Mouse (Mus musculus): ENCODE measurements around the gene 0610010K14Rik. TPM values are rescaled to one million over a fixed set of nuclear protein-coding genes. Genes with fewer than 3 reads are reported as not detected.

The 0610010K14Rik gene
- total and polyA plus RNA-seq, 2 experiments, result 6.5 to 34.0 TPM

DNA sequence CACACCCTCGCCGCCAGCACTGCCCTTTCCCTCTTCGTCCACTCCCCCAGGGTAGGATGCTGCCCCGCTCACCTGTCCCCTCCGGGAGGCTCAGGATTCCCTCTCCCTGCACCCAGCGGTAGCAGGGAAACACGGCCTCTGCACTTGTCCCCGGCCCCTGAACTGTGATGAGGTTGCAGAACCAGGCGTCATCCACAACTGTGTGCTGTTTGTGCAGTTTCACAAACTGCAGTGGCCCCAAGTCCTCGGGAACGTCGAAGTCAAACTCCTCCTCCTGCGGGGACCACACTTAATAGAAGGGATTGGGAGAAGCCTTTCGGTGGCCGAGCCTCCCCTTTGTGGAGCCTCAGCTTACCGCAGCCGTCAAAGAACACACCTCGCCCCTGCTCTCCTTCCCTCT, 16.6 kb upstream of the 0610010K14Rik start:
- H3K36me3 ChIP-seq (ENCODE audit: control insufficient read depth, insufficient read depth, low read length), result no peaks in the 10 kb centered on the region
- DNase-seq (ENCODE audit: extremely low read depth, low read depth, low spot score), result no peak
- H3K27me3 ChIP-seq (ENCODE audit: control insufficient read depth, insufficient read depth, low read length), result peaks cover 6% of the 10 kb centered on the region; the same call in 1 of the 2 replicates
- 10% methylated on average over 18 of the region's 18 CpGs for WGBS
- H3K27ac ChIP-seq (replicated peaks; ENCODE audit: insufficient read depth, low read depth, low read length), result no peak overlapping the region
- H3K4me3 ChIP-seq (ENCODE audit: insufficient read depth, low read depth, low read length), result peak overlapping the region; percentile 0; the same call in 1 of the 2 replicates
- no peaks in the 10 kb centered on the region for H3K79me2 ChIP-seq (ENCODE audit: control insufficient read depth, insufficient read depth, low read length)
- TF ChIP-seq POLR2A (IDR thresholded peaks at IDR 0.05; ENCODE audit: extremely low read depth, insufficient read depth, low read length) (no peak), CTCF (IDR thresholded peaks at IDR 0.05; ENCODE audit: low read depth, low read length) (no peak)
- no peaks in the 10 kb centered on the region for H3K4me1 ChIP-seq (ENCODE audit: control insufficient read depth, insufficient read depth, low read length)
- no peak overlapping the region for H3K9ac ChIP-seq (ENCODE audit: low read depth, low read length)

GRCm38 (mm10) chr11:70251853-70252252, 14.1 kb upstream of the 0610010K14Rik start:
- no peak for DNase-seq (ENCODE audit: extremely low read depth, low read depth, low spot score)
- Histone ChIP-seq H3K9ac (ENCODE audit: low read depth, low read length) (no peak overlapping the region), H3K27me3 (ENCODE audit: control insufficient read depth, insufficient read depth, low read length) (peaks cover 5% of the 10 kb centered on the region; the same call in 1 of the 2 replicates), H3K4me1 (ENCODE audit: control insufficient read depth, insufficient read depth, low read length) (no peaks in the 10 kb centered on the region), H3K36me3 (ENCODE audit: control insufficient read depth, insufficient read depth, low read length) (no peaks in the 10 kb centered on the region), H3K79me2 (ENCODE audit: control insufficient read depth, insufficient read depth, low read length) (no peaks in the 10 kb centered on the region), H3K27ac (replicated peaks; ENCODE audit: insufficient read depth, low read depth, low read length) (0 out of 2 replicates have a peak overlapping the region, but pooled peaks have one; percentile 3), H3K4me3 (ENCODE audit: insufficient read depth, low read depth, low read length) (no peak overlapping the region)
- 70% methylated on average over 8 of the region's 8 CpGs for WGBS
- TF ChIP-seq POLR2A (IDR thresholded peaks at IDR 0.05; ENCODE audit: extremely low read depth, insufficient read depth, low read length) (no peak), CTCF (IDR thresholded peaks at IDR 0.05; ENCODE audit: low read depth, low read length) (no peak)

DNA sequence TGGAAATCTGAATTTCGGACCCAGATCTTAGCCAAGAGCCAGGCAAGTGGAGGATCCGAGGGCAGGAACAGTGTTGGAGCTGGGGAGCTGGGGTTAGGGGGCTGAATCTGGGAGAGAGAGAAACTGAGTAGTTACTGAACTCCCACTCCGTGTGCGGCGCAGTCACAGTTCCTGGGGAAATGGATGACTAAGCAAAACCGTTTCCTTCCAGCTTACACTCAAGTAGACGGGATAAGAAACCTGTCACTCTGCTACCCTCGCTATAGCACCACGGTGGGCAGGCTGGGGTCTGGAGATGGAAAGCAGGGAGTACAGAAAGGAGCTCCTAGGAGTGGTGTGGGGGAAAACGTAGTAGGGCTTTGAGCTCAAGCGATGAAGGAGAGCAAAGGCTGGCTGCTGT, 12.4 kb upstream of the 0610010K14Rik start:
- no peak overlapping the region for H3K4me3 ChIP-seq (ENCODE audit: insufficient read depth, low read depth, low read length)
- H3K27ac ChIP-seq (replicated peaks; ENCODE audit: insufficient read depth, low read depth, low read length), result no peak overlapping the region
- no peak for TF ChIP-seq CTCF (IDR thresholded peaks at IDR 0.05; ENCODE audit: low read depth, low read length)
- no peak for TF ChIP-seq POLR2A (IDR thresholded peaks at IDR 0.05; ENCODE audit: extremely low read depth, insufficient read depth, low read length)
- no peaks in the 10 kb centered on the region for H3K4me1 ChIP-seq (ENCODE audit: control insufficient read depth, insufficient read depth, low read length)
- H3K27me3 ChIP-seq (ENCODE audit: control insufficient read depth, insufficient read depth, low read length), result peaks cover 5% of the 10 kb centered on the region; the same call in 1 of the 2 replicates
- H3K79me2 ChIP-seq (ENCODE audit: control insufficient read depth, insufficient read depth, low read length), result no peaks in the 10 kb centered on the region
- no peaks in the 10 kb centered on the region for H3K36me3 ChIP-seq (ENCODE audit: control insufficient read depth, insufficient read depth, low read length)
- no peak overlapping the region for H3K9ac ChIP-seq (ENCODE audit: low read depth, low read length)
- 63% methylated on average over 11 of the region's 11 CpGs for WGBS
- no peak for DNase-seq (ENCODE audit: extremely low read depth, low read depth, low spot score)

DNA sequence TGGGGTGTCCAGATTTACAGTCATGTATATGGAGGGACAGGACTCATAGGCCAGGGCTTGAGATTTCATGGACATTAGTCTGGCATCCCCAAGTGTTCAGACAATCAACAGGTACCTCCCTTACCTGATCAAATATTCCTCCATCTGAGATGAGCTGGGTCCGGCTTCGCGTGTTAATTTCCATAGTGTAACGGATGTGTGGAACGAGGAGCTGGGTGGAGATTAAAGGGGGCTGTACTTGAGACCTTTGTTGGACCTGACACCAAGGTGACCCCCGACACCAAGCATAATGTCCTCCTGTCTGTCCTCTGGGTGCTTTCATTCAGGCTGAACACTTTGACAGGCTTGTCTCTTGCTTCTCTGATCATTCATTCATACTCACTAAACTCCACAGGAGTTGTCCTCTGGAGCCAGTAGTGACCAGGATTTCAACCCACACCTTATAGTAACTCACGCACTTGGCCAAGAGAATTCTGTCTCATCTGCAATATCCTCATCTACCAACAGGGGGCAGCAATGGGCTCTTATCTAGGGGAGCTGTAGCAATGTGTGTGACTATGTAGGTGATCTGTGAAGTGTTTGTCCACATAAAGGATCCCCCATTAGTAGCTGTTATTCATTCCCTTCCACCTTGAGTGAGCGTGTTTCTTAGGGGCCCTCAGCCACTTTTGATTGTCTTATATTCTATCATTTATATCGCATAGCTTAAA, 9.6 kb upstream of the 0610010K14Rik start:
- Histone ChIP-seq H3K27ac (replicated peaks; ENCODE audit: insufficient read depth, low read depth, low read length) (no peak overlapping the region), H3K4me1 (ENCODE audit: control insufficient read depth, insufficient read depth, low read length) (no peaks in the 10 kb centered on the region), H3K36me3 (ENCODE audit: control insufficient read depth, insufficient read depth, low read length) (no peaks in the 10 kb centered on the region), H3K27me3 (ENCODE audit: control insufficient read depth, insufficient read depth, low read length) (no peaks in the 10 kb centered on the region), H3K9ac (ENCODE audit: low read depth, low read length) (no peak overlapping the region), H3K4me3 (ENCODE audit: insufficient read depth, low read depth, low read length) (no peak overlapping the region), H3K79me2 (ENCODE audit: control insufficient read depth, insufficient read depth, low read length) (no peaks in the 10 kb centered on the region)
- 45% methylated on average over 9 of the region's 9 CpGs for WGBS
- peak; percentile 48 for DNase-seq (ENCODE audit: extremely low read depth, low read depth, low spot score)
- TF ChIP-seq POLR2A (IDR thresholded peaks at IDR 0.05; ENCODE audit: extremely low read depth, insufficient read depth, low read length) (no peak), CTCF (IDR thresholded peaks at IDR 0.05; ENCODE audit: low read depth, low read length) (peak; percentile 56)

- 80% methylated on average over 11 of the region's 11 CpGs for WGBS
- no peak overlapping the region for H3K27ac ChIP-seq (replicated peaks; ENCODE audit: insufficient read depth, low read depth, low read length)
These were observed 4.9 kb upstream of the 0610010K14Rik start for GRCm38 (mm10) chr11:70242591-70242990.

More at GRCm38 (mm10) chr11:70242591-70242990, 4.9 kb upstream of the 0610010K14Rik start:
- H3K4me3 ChIP-seq (ENCODE audit: insufficient read depth, low read depth, low read length), result no peak overlapping the region
- H3K27me3 ChIP-seq (ENCODE audit: control insufficient read depth, insufficient read depth, low read length), result no peaks in the 10 kb centered on the region
- H3K79me2 ChIP-seq (ENCODE audit: control insufficient read depth, insufficient read depth, low read length), result peaks cover 3% of the 10 kb centered on the region; the same call in 1 of the 2 replicates
- H3K36me3 ChIP-seq (ENCODE audit: control insufficient read depth, insufficient read depth, low read length), result no peaks in the 10 kb centered on the region
- no peak overlapping the region for H3K9ac ChIP-seq (ENCODE audit: low read depth, low read length)
- no peak for DNase-seq (ENCODE audit: extremely low read depth, low read depth, low spot score)
- TF ChIP-seq CTCF (IDR thresholded peaks at IDR 0.05; ENCODE audit: low read depth, low read length) (no peak), POLR2A (IDR thresholded peaks at IDR 0.05; ENCODE audit: extremely low read depth, insufficient read depth, low read length) (no peak)
- H3K4me1 ChIP-seq (ENCODE audit: control insufficient read depth, insufficient read depth, low read length), result peaks cover 3% of the 10 kb centered on the region; the same call in 1 of the 2 replicates

All from liver, adult 2 months (tissue).